Mouse (Mus musculus): ENCODE data around the gene Telo2. TPM values are rescaled to one million over a fixed set of nuclear protein-coding genes. Genes with fewer than 3 reads are reported as not detected.
"Not testable (repeated sequence)": the region's sequence is repeated elsewhere in the genome, so short reads cannot be mapped to it uniquely, and the experiment has no call there.

Gene Telo2
- polyA plus RNA-seq, 1 experiment from 2014 or later: 51.9 TPM

DNA sequence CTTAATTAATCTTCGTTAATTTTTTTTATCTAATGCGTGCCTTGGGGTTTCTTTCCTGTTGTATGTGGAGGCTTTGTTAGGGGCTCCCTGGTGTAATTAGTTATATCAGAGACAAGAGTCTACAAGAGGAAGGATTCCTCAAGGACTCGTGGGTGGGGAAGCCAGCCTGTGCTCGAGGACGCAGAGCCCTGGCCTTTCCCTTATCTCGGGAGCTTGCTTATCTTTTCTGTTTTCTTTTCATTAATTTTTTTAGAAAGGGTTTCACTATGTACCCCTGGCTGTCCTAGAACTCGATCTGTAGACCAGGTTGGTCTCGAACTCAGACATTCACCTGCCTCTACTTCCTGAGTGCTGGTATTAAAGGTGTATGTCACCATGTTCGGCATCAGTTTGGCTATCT is 11.9 kb upstream of the Telo2 start:
- H3K4me3 ChIP-seq (ENCODE audit: low read depth, low read length): no peak overlapping the region
- H3K27me3 ChIP-seq (ENCODE audit: control insufficient read depth, insufficient read depth, low read depth, low read length): 0 out of 2 replicates have a peak, but pooled peaks cover 1% of the 10 kb centered on the region
- no peaks in the 10 kb centered on the region for H3K36me3 ChIP-seq (ENCODE audit: control insufficient read depth, insufficient read depth, low read length)
- H3K9ac ChIP-seq (ENCODE audit: low read depth, low read length): no peak overlapping the region
- no peak for ATAC-seq
- no peaks in the 10 kb centered on the region for H3K9me3 ChIP-seq (replicated peaks; ENCODE audit: control insufficient read depth, low read length, poor library complexity, severe bottlenecking)
- 78% methylated on average over 9 of the region's 9 CpGs for WGBS
- no peak overlapping the region for H3K27ac ChIP-seq (ENCODE audit: low read length)
- H3K4me1 ChIP-seq (ENCODE audit: control insufficient read depth, insufficient read depth, low read length): no peaks in the 10 kb centered on the region
- H3K4me2 ChIP-seq (ENCODE audit: low read length): no peak overlapping the region

GRCm38 (mm10) chr17:25127079-25127478 is 11.3 kb upstream of the Telo2 start:
- Histone ChIP-seq H3K4me2 (ENCODE audit: low read length) (no peak overlapping the region), H3K4me3 (ENCODE audit: low read depth, low read length) (no peak overlapping the region), H3K9me3 (replicated peaks; ENCODE audit: control insufficient read depth, low read length, poor library complexity, severe bottlenecking) (no peaks in the 10 kb centered on the region), H3K9ac (ENCODE audit: low read depth, low read length) (no peak overlapping the region), H3K4me1 (ENCODE audit: control insufficient read depth, insufficient read depth, low read length) (no peaks in the 10 kb centered on the region), H3K27ac (ENCODE audit: low read length) (no peak overlapping the region), H3K27me3 (ENCODE audit: control insufficient read depth, insufficient read depth, low read depth, low read length) (0 out of 2 replicates have a peak, but pooled peaks cover 4% of the 10 kb centered on the region), H3K36me3 (ENCODE audit: control insufficient read depth, insufficient read depth, low read length) (no peaks in the 10 kb centered on the region)
- WGBS: 57% methylated on average over 8 of the region's 8 CpGs
- no peak for ATAC-seq

GRCm38 (mm10) chr17:25125442-25126060 is 9.8 kb upstream of the Telo2 start:
- H3K4me1 ChIP-seq (ENCODE audit: control insufficient read depth, insufficient read depth, low read length); ATAC-seq; H3K27me3 ChIP-seq (ENCODE audit: control insufficient read depth, insufficient read depth, low read depth, low read length); H3K27ac ChIP-seq (ENCODE audit: low read length); H3K4me3 ChIP-seq (ENCODE audit: low read depth, low read length); H3K9me3 ChIP-seq (replicated peaks; ENCODE audit: control insufficient read depth, low read length, poor library complexity, severe bottlenecking); H3K36me3 ChIP-seq (ENCODE audit: control insufficient read depth, insufficient read depth, low read length); H3K4me2 ChIP-seq (ENCODE audit: low read length); H3K9ac ChIP-seq (ENCODE audit: low read depth, low read length): not testable (repeated sequence)
- 68% methylated on average over 3 of the region's 3 CpGs for WGBS

DNA sequence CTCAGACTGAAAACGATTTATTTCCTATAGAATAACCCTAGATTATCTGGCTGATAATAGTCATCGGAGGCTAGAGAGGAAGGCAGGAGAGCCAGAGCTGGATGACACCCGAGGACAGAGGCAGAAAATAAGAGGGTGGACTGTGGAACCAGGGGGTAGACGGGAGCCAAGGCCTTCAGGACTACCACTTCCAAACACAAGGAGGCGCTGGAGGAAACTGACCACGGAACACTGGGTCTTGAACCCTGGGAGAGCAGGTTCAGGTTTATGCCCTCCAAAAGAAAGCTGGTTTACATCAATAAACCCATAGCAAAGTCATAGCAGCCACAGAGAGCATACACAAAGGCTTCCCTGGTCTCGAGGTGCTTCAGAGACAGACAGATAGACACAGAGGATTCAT is 8.2 kb upstream of the Telo2 start:
- no peaks in the 10 kb centered on the region for H3K4me1 ChIP-seq (ENCODE audit: control insufficient read depth, insufficient read depth, low read length)

GRCm38 (mm10) chr17:25120406-25120805 is 4.6 kb upstream of the Telo2 start, which contains the start of gene Ptx4:
Ptx4 (plus strand) TSS chr17:25120760.
- H3K36me3 ChIP-seq (ENCODE audit: control insufficient read depth, insufficient read depth, low read length): no peaks in the 10 kb centered on the region
- 64% methylated on average over 3 of the region's 3 CpGs for WGBS
- no peak within 1 kb of the TSS for H3K9ac ChIP-seq (ENCODE audit: low read depth, low read length)
- no peak within 1 kb of the TSS for H3K27ac ChIP-seq (ENCODE audit: low read length)
- no peak within 1 kb of the TSS for H3K4me2 ChIP-seq (ENCODE audit: low read length)
- 0 out of 2 replicates have a peak, but pooled peaks cover 4% of the 10 kb centered on the region for H3K27me3 ChIP-seq (ENCODE audit: control insufficient read depth, insufficient read depth, low read depth, low read length)
- H3K9me3 ChIP-seq (replicated peaks; ENCODE audit: control insufficient read depth, low read length, poor library complexity, severe bottlenecking): no peaks in the 10 kb centered on the region
- ATAC-seq: no peak
- H3K4me1 ChIP-seq (ENCODE audit: control insufficient read depth, insufficient read depth, low read length): peaks cover 2% of the 10 kb centered on the region; the same call in 1 of the 2 replicates
- H3K4me3 ChIP-seq (ENCODE audit: low read depth, low read length): no peak within 1 kb of the TSS

More for the DNA sequence above, 8.2 kb upstream of the Telo2 start:
- 31% methylated on average over 7 of the region's 7 CpGs for WGBS
- Histone ChIP-seq H3K9me3 (replicated peaks; ENCODE audit: control insufficient read depth, low read length, poor library complexity, severe bottlenecking) (no peaks in the 10 kb centered on the region), H3K9ac (ENCODE audit: low read depth, low read length) (no peak overlapping the region), H3K36me3 (ENCODE audit: control insufficient read depth, insufficient read depth, low read length) (no peaks in the 10 kb centered on the region), H3K4me3 (ENCODE audit: low read depth, low read length) (no peak overlapping the region), H3K27me3 (ENCODE audit: control insufficient read depth, insufficient read depth, low read depth, low read length) (0 out of 2 replicates have a peak, but pooled peaks cover 4% of the 10 kb centered on the region), H3K27ac (ENCODE audit: low read length) (no peak overlapping the region), H3K4me2 (ENCODE audit: low read length) (no peak overlapping the region)
- no peak for ATAC-seq

GRCm38 (mm10) chr17:25117263-25117662 is 1.5 kb upstream of the Telo2 start:
- no peak overlapping the region for H3K9ac ChIP-seq (ENCODE audit: low read depth, low read length)
- no peaks in the 10 kb centered on the region for H3K27me3 ChIP-seq (ENCODE audit: control insufficient read depth, insufficient read depth, low read depth, low read length)
- H3K9me3 ChIP-seq (replicated peaks; ENCODE audit: control insufficient read depth, low read length, poor library complexity, severe bottlenecking): no peaks in the 10 kb centered on the region
- peaks cover 9% of the 10 kb centered on the region for H3K4me1 ChIP-seq (ENCODE audit: control insufficient read depth, insufficient read depth, low read length)
- H3K36me3 ChIP-seq (ENCODE audit: control insufficient read depth, insufficient read depth, low read length): no peaks in the 10 kb centered on the region
- ATAC-seq: no peak
- H3K27ac ChIP-seq (ENCODE audit: low read length): no peak overlapping the region
- no peak overlapping the region for H3K4me2 ChIP-seq (ENCODE audit: low read length)
- H3K4me3 ChIP-seq (ENCODE audit: low read depth, low read length): no peak overlapping the region
- WGBS: 26% methylated on average over 4 of the region's 4 CpGs

GRCm38 (mm10) chr17:25114908-25115645 is 690 bp downstream of the Telo2 start:
- no peaks in the 10 kb centered on the region for H3K27me3 ChIP-seq (ENCODE audit: control insufficient read depth, insufficient read depth, low read depth, low read length)
- H3K4me3 ChIP-seq (ENCODE audit: low read depth, low read length): peak overlapping the region; percentile 48
- WGBS: 11% methylated on average over 23 of the region's 23 CpGs
- H3K9me3 ChIP-seq (replicated peaks; ENCODE audit: control insufficient read depth, low read length, poor library complexity, severe bottlenecking): no peaks in the 10 kb centered on the region
- peak overlapping the region; percentile 98 for H3K4me2 ChIP-seq (ENCODE audit: low read length)
- peak overlapping the region; percentile 65 for H3K9ac ChIP-seq (ENCODE audit: low read depth, low read length)
- no peak; the same call in 1 of the 2 replicates for ATAC-seq
- peaks cover 3% of the 10 kb centered on the region; the same call in 1 of the 2 replicates for H3K36me3 ChIP-seq (ENCODE audit: control insufficient read depth, insufficient read depth, low read length)
- peak overlapping the region; percentile 87 for H3K27ac ChIP-seq (ENCODE audit: low read length)
- H3K4me1 ChIP-seq (ENCODE audit: control insufficient read depth, insufficient read depth, low read length): peaks cover 9% of the 10 kb centered on the region

DNA sequence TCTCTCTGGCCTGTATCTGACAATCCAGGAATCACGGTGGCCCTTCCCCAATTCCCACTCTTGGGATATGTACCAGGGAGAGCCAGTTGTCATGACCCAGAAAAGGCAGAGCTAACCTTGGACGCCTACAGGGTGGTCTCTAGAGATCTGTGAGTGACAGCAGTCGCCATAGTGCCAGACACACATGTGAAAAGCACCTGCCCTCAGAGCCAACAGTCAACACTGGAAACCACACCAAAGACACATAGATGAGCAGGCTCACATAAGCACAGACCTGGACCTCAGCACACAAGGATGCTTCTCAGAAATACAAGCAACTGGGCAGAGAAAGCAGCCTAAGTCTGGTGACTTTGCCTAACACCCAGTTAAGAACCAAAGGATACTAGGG is 3.4 kb downstream of the Telo2 start:
- H3K4me2 ChIP-seq (ENCODE audit: low read length): no peak overlapping the region
- H3K9ac ChIP-seq (ENCODE audit: low read depth, low read length): no peak overlapping the region
- H3K4me3 ChIP-seq (ENCODE audit: low read depth, low read length): no peak overlapping the region
- WGBS: 89% methylated on average over 3 of the region's 3 CpGs
- no peak overlapping the region for H3K27ac ChIP-seq (ENCODE audit: low read length)
- peaks cover 9% of the 10 kb centered on the region for H3K4me1 ChIP-seq (ENCODE audit: control insufficient read depth, insufficient read depth, low read length)
- no peak for ATAC-seq
- H3K9me3 ChIP-seq (replicated peaks; ENCODE audit: control insufficient read depth, low read length, poor library complexity, severe bottlenecking): no peaks in the 10 kb centered on the region
- peaks cover 8% of the 10 kb centered on the region for H3K36me3 ChIP-seq (ENCODE audit: control insufficient read depth, insufficient read depth, low read length)
- no peaks in the 10 kb centered on the region for H3K27me3 ChIP-seq (ENCODE audit: control insufficient read depth, insufficient read depth, low read depth, low read length)

DNA sequence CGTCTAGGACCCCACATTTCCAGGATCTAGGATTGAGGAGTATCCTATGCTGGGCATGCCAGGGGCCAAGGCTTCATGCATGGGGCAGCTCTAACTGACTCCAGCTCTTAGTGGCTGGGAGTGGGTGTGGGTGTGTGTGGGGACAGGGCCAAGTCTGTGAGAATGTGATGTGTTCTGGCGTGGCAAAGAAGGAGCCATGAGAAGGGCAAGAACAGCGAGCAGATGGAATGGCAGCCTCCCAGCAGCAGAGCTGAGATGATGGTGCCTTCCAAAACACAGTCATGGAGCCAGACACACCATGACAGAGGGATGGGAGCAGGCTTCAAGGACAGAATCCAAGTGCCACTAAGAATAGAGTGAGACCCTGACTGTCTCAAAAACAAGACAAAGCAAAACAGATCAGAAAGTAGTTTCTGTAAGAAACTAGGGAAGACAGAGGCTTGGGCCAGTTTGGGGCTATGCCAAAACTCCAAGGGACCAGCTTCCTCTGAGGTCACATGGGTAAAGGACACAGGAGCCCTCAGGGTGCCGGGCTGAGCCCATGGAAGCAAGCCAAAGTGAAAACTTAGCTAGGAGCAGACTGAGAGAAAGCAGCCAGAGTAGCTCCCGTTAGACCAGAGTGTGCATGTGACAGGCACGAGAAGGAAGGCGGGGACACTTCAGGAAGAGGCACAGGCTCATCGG is 3.9 kb downstream of the Telo2 start:
- peaks cover 14% of the 10 kb centered on the region for H3K36me3 ChIP-seq (ENCODE audit: control insufficient read depth, insufficient read depth, low read length)
- H3K4me1 ChIP-seq (ENCODE audit: control insufficient read depth, insufficient read depth, low read length): peaks cover 9% of the 10 kb centered on the region
- WGBS: 86% methylated on average over 8 of the region's 8 CpGs
- no peak overlapping the region for H3K4me2 ChIP-seq (ENCODE audit: low read length)
- H3K9ac ChIP-seq (ENCODE audit: low read depth, low read length): no peak overlapping the region
- H3K9me3 ChIP-seq (replicated peaks; ENCODE audit: control insufficient read depth, low read length, poor library complexity, severe bottlenecking): no peaks in the 10 kb centered on the region
- no peaks in the 10 kb centered on the region for H3K27me3 ChIP-seq (ENCODE audit: control insufficient read depth, insufficient read depth, low read depth, low read length)
- no peak overlapping the region for H3K27ac ChIP-seq (ENCODE audit: low read length)
- no peak overlapping the region for H3K4me3 ChIP-seq (ENCODE audit: low read depth, low read length)
- ATAC-seq: no peak

Measured in midbrain, embryonic 16.5 days (tissue).